Mouse (Mus musculus) intestine, embryonic 16.5 days (tissue): ENCODE measurements around the gene Klhl29. TPM values are rescaled to one million over a fixed set of nuclear protein-coding genes. Genes with fewer than 3 reads are reported as not detected.

Experiments used
- ATAC-seq: fragments of 200-750 bp; cut with Nextera tagmentation; 2 replicates; pipeline ENCODE4 v1.8.0; 2017; ENCODE audit warnings: moderate TSS enrichment, moderate library complexity
- H3K27ac ChIP-seq: fragments of 300-500 bp; sonication (generic); 2 replicates; pipeline ENCODE4 v1.5.1; 2014; ENCODE audit warnings: mild to moderate bottlenecking, low read length
- H3K27me3 ChIP-seq: fragments of 300-500 bp; sonication (generic); replicated peaks from 2 replicates; pipeline ENCODE4 v1.6.1; 2014; ENCODE audit warnings: low read length, control low read depth, mixed read lengths; ENCODE audit not compliant: control insufficient read depth, insufficient read depth
- H3K36me3 ChIP-seq: fragments of 300-500 bp; sonication (generic); 2 replicates; pipeline ENCODE4 v1.6.1; 2014; ENCODE audit warnings: low read length, control low read depth; ENCODE audit not compliant: control insufficient read depth, insufficient read depth
- H3K4me1 ChIP-seq: fragments of 300-500 bp; sonication (generic); 2 replicates; pipeline ENCODE4 v1.6.1; 2014; ENCODE audit warnings: low read length, control low read depth, mixed read lengths; ENCODE audit not compliant: control insufficient read depth, insufficient read depth
- H3K4me2 ChIP-seq: fragments of 300-500 bp; sonication (generic); 2 replicates; pipeline ENCODE4 v1.6.1; 2014; ENCODE audit warnings: low read depth, low read length, control low read depth
- H3K4me3 ChIP-seq: fragments of 300-500 bp; sonication (generic); 2 replicates; pipeline ENCODE4 v1.5.1; 2014; ENCODE audit warnings: mild to moderate bottlenecking, low read length
- H3K9ac ChIP-seq: fragments of 300-500 bp; sonication (generic); 2 replicates; pipeline ENCODE4 v1.6.1; 2014; ENCODE audit warnings: low read depth, low read length
- H3K9me3 ChIP-seq: fragments of 300-500 bp; sonication (generic); 2 replicates; pipeline ENCODE4 v1.6.1; 2016; ENCODE audit warnings: low read length, control low read depth; ENCODE audit not compliant: control insufficient read depth
- WGBS: fragments of 180-500 bp; shearing (Covaris S2); extraction: QIAGEN DNeasy Blood & Tissue Kit; methylation state at CpG from one replicate; pipeline ENCODE4 v1.1.7; 2014; 5-methylcytosine and 5-hydroxymethylcytosine counted together
- polyA plus RNA-seq: library from polyadenylated mRNA; unstranded; fragments of >200 nt; fragmentation: Nextera tagmentation; extraction: Ambion mirVana; gene quantifications from 2 replicates; pipeline ENCODE4 v1.2.1, GENCODE M21; 2015

Klhl29 gene
- polyA plus RNA-seq, 1 experiment from 2014 or later = 0.37 TPM

- 74% methylated on average over 4 of the region's 4 CpGs for WGBS
- Histone ChIP-seq H3K4me2 (no peak overlapping the region), H3K4me3 (no peak overlapping the region), H3K4me1 (no peaks in the 10 kb centered on the region), H3K27me3 (no peaks in the 10 kb centered on the region), H3K36me3 (no peaks in the 10 kb centered on the region), H3K9me3 (no peaks in the 10 kb centered on the region), H3K9ac (no peak overlapping the region), H3K27ac (no peak overlapping the region)
- no peak for ATAC-seq
These were observed 260.9 kb downstream of the Klhl29 start for GRCm38 (mm10) chr12:5114631-5115030.

GRCm38 (mm10) chr12:5111343-5111742 lies 264.1 kb downstream of the Klhl29 start:
- Histone ChIP-seq H3K9me3 (no peaks in the 10 kb centered on the region), H3K27me3 (no peaks in the 10 kb centered on the region), H3K36me3 (no peaks in the 10 kb centered on the region), H3K4me2 (no peak overlapping the region), H3K27ac (no peak overlapping the region), H3K4me3 (no peak overlapping the region), H3K9ac (no peak overlapping the region), H3K4me1 (peaks cover 5% of the 10 kb centered on the region; the same call in 1 of the 2 replicates)
- no peak for ATAC-seq
- WGBS = 61% methylated on average over 3 of the region's 3 CpGs

GRCm38 (mm10) chr12:5108613-5109012 lies 266.9 kb downstream of the Klhl29 start:
- H3K27me3 ChIP-seq = no peaks in the 10 kb centered on the region
- peaks cover 5% of the 10 kb centered on the region; the same call in 1 of the 2 replicates for H3K4me1 ChIP-seq
- H3K9me3 ChIP-seq = no peaks in the 10 kb centered on the region
- WGBS = 37% methylated on average over 6 of the region's 6 CpGs
- no peak overlapping the region for H3K4me3 ChIP-seq
- no peak overlapping the region for H3K4me2 ChIP-seq
- no peak overlapping the region for H3K27ac ChIP-seq
- ATAC-seq = peak; percentile 72
- no peaks in the 10 kb centered on the region for H3K36me3 ChIP-seq
- no peak overlapping the region for H3K9ac ChIP-seq

GRCm38 (mm10) chr12:5107795-5108194 lies 267.7 kb downstream of the Klhl29 start:
- no peak overlapping the region for H3K27ac ChIP-seq
- H3K27me3 ChIP-seq = no peaks in the 10 kb centered on the region
- no peak overlapping the region for H3K4me2 ChIP-seq
- no peak for ATAC-seq
- H3K4me1 ChIP-seq = peaks cover 5% of the 10 kb centered on the region; the same call in 1 of the 2 replicates
- H3K9ac ChIP-seq = no peak overlapping the region
- WGBS = 38% methylated on average over 2 of the region's 2 CpGs
- H3K36me3 ChIP-seq = no peaks in the 10 kb centered on the region
- no peaks in the 10 kb centered on the region for H3K9me3 ChIP-seq
- H3K4me3 ChIP-seq = no peak overlapping the region

GRCm38 (mm10) chr12:5104422-5105052 lies 270.9 kb downstream of the Klhl29 start:
- H3K4me1 ChIP-seq = peaks cover 8% of the 10 kb centered on the region; the same call in 1 of the 2 replicates
- H3K27me3 ChIP-seq = no peaks in the 10 kb centered on the region
- no peak for ATAC-seq
- no peaks in the 10 kb centered on the region for H3K9me3 ChIP-seq
- H3K27ac ChIP-seq = no peak overlapping the region
- H3K36me3 ChIP-seq = no peaks in the 10 kb centered on the region
- no peak overlapping the region for H3K4me3 ChIP-seq
- H3K4me2 ChIP-seq = no peak overlapping the region
- H3K9ac ChIP-seq = no peak overlapping the region
- WGBS = 86% methylated on average over 9 of the region's 9 CpGs

GRCm38 (mm10) chr12:5101411-5102024 lies 274.0 kb downstream of the Klhl29 start:
- WGBS = 55% methylated on average over 13 of the region's 13 CpGs
- Histone ChIP-seq H3K9ac (no peak overlapping the region), H3K4me3 (no peak overlapping the region), H3K4me1 (0 out of 2 replicates have a peak, but pooled peaks cover 3% of the 10 kb centered on the region), H3K27me3 (no peaks in the 10 kb centered on the region), H3K27ac (no peak overlapping the region), H3K9me3 (no peaks in the 10 kb centered on the region), H3K36me3 (no peaks in the 10 kb centered on the region), H3K4me2 (no peak overlapping the region)
- ATAC-seq = peak; percentile 21; the same call in 1 of the 2 replicates

- no peak for ATAC-seq
These were observed 275.9 kb downstream of the Klhl29 start for GRCm38 (mm10) chr12:5099572-5099971.

GRCm38 (mm10) chr12:5088639-5089038 lies 286.8 kb downstream of the Klhl29 start:
- Histone ChIP-seq H3K9ac (no peak overlapping the region), H3K4me1 (peaks cover 6% of the 10 kb centered on the region; the same call in 1 of the 2 replicates), H3K4me3 (no peak overlapping the region), H3K27ac (no peak overlapping the region), H3K36me3 (no peaks in the 10 kb centered on the region; the same call in 1 of the 2 replicates), H3K4me2 (no peak overlapping the region), H3K9me3 (no peaks in the 10 kb centered on the region), H3K27me3 (no peaks in the 10 kb centered on the region)
- ATAC-seq = peak; percentile 23; the same call in 1 of the 2 replicates
- WGBS = 29% methylated on average over 1 of the region's 1 CpGs

More at GRCm38 (mm10) chr12:5099572-5099971, 275.9 kb downstream of the Klhl29 start:
- Histone ChIP-seq H3K27me3 (no peaks in the 10 kb centered on the region), H3K27ac (no peak overlapping the region), H3K9me3 (no peaks in the 10 kb centered on the region), H3K4me3 (no peak overlapping the region), H3K4me1 (0 out of 2 replicates have a peak, but pooled peaks cover 3% of the 10 kb centered on the region), H3K4me2 (no peak overlapping the region), H3K9ac (no peak overlapping the region), H3K36me3 (no peaks in the 10 kb centered on the region)
- WGBS = 77% methylated on average over 9 of the region's 9 CpGs

- H3K4me2 ChIP-seq = no peak overlapping the region
- no peak overlapping the region for H3K9ac ChIP-seq
- H3K4me1 ChIP-seq = peaks cover 6% of the 10 kb centered on the region; the same call in 1 of the 2 replicates
- ATAC-seq = peak; percentile 57
- no peak overlapping the region for H3K4me3 ChIP-seq
- 26% methylated on average over 10 of the region's 10 CpGs for WGBS
- no peaks in the 10 kb centered on the region; the same call in 1 of the 2 replicates for H3K36me3 ChIP-seq
- no peaks in the 10 kb centered on the region for H3K9me3 ChIP-seq
- H3K27me3 ChIP-seq = no peaks in the 10 kb centered on the region
- H3K27ac ChIP-seq = 0 out of 2 replicates have a peak overlapping the region, but pooled peaks have one; percentile 1
These were observed 287.5 kb downstream of the Klhl29 start for GRCm38 (mm10) chr12:5087787-5088519.
